Mouse (Mus musculus) olfactory bulb, adult 2 months (tissue): ENCODE data around the gene Efcab2. TPM values are rescaled to one million over a fixed set of nuclear protein-coding genes. Genes with fewer than 3 reads are reported as not detected.

Experiments
- H3K27ac ChIP-seq: fragments of 200-500 bp; 2 replicates; pipeline ENCODE4 v1.5.1; 2012; ENCODE audit warnings: low read depth, low read length; ENCODE audit not compliant: insufficient read depth
- H3K4me1 ChIP-seq: fragments of 200-500 bp; 2 replicates; pipeline ENCODE4 v1.6.1; 2012; ENCODE audit warnings: low read length; ENCODE audit not compliant: control insufficient read depth, insufficient read depth
- H3K4me3 ChIP-seq: fragments of 200-500 bp; 2 replicates; pipeline ENCODE4 v1.5.1; 2012; ENCODE audit warnings: mild to moderate bottlenecking, low read depth, low read length, moderate library complexity; ENCODE audit not compliant: insufficient read depth
- CTCF ChIP-seq: fragments of 200-500 bp; IDR thresholded peaks from 2 replicates; pipeline ENCODE4 v1.5.1; 2012; ENCODE audit warnings: low read depth, mild to moderate bottlenecking, low read length, moderate library complexity; ENCODE audit not compliant: insufficient read depth
- POLR2A ChIP-seq: fragments of 200-500 bp; IDR thresholded peaks from 2 replicates; pipeline ENCODE4 v1.6.1; 2012; ENCODE audit warnings: mild to moderate bottlenecking, low read depth, low read length, moderate library complexity; ENCODE audit not compliant: insufficient read depth
- WGBS: fragments of 180-500 bp; shearing (Covaris S2); methylation state at CpG from one replicate; pipeline ENCODE4 v1.1.7; 2018; 5-methylcytosine and 5-hydroxymethylcytosine counted together
- polyA plus RNA-seq: library from polyadenylated mRNA; stranded (reverse); fragments of >200 nt; gene quantifications from 2 replicates; pipeline ENCODE4 v1.2.4, GENCODE M21; 2012; ENCODE audit warnings: low replicate concordance; ENCODE audit not compliant: missing spikeins, insufficient read depth, insufficient read length

The Efcab2 gene
- polyA plus RNA-seq, 1 experiment = not detected

DNA sequence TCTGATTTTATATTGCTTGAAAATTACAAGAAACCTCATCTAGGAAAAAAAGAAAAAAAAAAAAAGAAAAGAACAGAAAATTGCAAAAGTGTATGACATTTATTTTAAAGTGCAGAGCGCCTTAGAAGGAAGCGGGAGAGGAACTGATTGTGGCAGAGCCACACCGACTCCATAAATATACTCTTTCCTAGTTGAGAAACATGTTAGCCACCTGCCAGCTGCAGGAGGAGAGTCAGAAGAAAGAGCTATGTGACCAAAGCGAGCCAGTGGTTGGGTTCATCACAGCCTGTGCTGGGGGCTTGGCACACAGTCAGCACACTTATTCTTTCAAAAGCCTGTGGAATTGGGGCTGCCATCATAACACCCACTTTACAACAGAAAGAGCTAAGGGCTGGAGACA, 33.2 kb upstream of the Efcab2 start:
- no peak overlapping the region for H3K27ac ChIP-seq
- no peak for TF ChIP-seq CTCF
- TF ChIP-seq POLR2A = no peak
- no peak overlapping the region for H3K4me3 ChIP-seq
- WGBS = 70% methylated on average over 4 of the region's 4 CpGs
- peaks cover 4% of the 10 kb centered on the region; the same call in 1 of the 2 replicates for H3K4me1 ChIP-seq

DNA sequence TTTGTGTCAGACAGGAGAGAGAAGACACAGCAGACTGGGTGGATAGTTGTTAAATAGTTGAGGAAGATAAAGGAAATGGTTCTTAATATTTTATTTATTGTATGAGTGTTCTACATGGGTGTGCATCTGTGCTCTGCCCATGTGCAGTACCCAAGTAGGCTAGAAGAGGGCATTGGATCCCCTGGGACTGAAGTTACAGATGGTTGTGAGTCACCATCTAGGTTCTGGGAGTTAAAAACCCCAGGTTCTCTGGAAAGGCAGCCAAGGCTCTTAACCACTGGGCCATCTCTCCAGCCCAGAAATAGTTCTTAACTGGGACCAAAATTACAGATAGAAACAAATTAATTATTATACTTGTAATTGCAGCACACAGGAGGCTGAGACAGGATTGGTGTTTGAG, 30.5 kb upstream of the Efcab2 start:
- H3K4me3 ChIP-seq = no peak overlapping the region
- no peak overlapping the region for H3K27ac ChIP-seq
- H3K4me1 ChIP-seq = no peaks in the 10 kb centered on the region
- TF ChIP-seq CTCF = no peak
- no peak for TF ChIP-seq POLR2A

DNA sequence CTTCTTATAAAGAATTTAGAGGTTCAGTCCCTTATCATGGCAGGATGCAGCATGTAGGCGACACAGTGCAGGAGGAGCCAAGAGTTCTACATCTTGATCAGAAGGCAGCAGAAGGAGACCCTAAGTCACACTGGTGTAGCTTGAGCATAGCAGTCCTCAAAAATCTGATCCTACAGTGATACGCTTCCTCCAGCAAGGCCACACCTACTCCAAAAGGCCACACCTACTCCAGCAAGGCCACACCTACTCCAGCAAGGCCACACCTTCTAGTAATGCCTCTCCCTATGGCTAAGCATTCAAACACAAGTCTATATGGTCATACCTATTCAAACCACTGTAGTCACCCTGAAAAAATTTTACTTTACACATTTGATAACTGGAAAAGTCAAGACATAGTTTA, 29.8 kb upstream of the Efcab2 start:
- TF ChIP-seq POLR2A = no peak
- TF ChIP-seq CTCF = no peak
- WGBS = 92% methylated on average over 2 of the region's 2 CpGs
- H3K4me3 ChIP-seq = no peak overlapping the region
- H3K27ac ChIP-seq = no peak overlapping the region
- H3K4me1 ChIP-seq = no peaks in the 10 kb centered on the region

DNA sequence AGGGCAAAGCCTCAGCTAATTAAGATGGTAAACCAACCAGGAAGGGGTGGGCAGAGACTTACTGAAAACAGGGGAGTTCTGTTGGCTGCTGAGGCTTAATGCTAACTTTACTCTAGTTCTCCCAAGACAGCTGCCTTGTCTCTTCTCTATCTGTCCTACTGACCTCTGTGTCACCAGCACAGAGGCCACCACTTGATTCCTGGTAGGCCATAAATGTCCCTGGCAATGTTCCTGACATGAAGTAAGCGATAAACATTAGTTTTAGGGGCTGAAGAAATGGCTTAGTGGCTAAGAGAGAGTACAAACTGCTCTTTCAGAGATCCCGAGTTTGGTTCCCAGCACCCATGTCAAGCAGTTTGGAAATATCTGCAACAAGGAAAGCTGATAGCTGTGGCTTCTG, 29.0 kb upstream of the Efcab2 start:
- 81% methylated on average over 2 of the region's 2 CpGs for WGBS
- Histone ChIP-seq H3K4me3 (no peak overlapping the region), H3K27ac (no peak overlapping the region), H3K4me1 (no peaks in the 10 kb centered on the region)
- no peak for TF ChIP-seq POLR2A
- TF ChIP-seq CTCF = no peak

DNA sequence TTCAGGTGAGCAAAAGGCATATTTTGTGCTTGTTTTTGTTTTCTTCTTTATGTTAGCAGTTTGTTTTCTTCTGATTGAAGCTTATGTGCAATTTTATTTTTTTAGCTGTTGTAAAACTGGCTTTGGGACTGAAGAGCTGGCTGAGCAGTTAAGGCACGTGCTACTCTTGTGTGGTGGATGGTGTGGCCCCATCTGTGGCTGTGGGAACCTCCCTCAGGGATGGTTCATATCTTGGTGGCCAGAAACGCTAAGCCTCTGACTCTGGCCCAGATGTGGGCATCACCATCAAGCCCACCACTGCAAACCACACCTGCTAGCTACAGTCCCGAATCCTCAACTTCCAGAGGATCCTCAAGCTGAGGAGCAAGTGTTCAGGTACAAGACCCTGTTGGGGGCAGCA, 27.8 kb upstream of the Efcab2 start:
- 88% methylated on average over 3 of the region's 3 CpGs for WGBS
- TF ChIP-seq POLR2A = no peak
- TF ChIP-seq CTCF = no peak
- no peak overlapping the region for H3K4me3 ChIP-seq
- no peaks in the 10 kb centered on the region for H3K4me1 ChIP-seq
- H3K27ac ChIP-seq = no peak overlapping the region

DNA sequence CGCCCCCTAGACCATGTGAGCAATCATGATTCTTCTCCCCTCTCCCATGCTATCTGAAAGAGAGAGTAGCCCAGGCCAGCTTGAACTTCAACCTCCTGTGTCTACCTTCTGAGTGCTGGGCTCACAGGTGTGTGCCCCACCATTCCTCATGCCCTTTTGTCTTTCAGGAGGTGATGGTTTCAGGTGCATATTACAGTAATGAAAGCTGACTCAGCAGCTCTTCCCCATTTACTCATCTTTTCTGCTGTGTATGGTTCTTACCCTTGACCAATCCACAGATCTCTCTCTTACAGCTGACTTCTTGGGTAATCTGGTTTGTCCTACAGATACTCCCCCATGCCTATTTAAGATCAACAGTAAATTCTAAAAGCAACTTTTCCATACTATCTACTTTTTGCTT, 26.7 kb upstream of the Efcab2 start:
- 100% methylated on average over 1 of the region's 1 CpGs for WGBS
- Histone ChIP-seq H3K27ac (no peak overlapping the region), H3K4me3 (no peak overlapping the region), H3K4me1 (no peaks in the 10 kb centered on the region)
- TF ChIP-seq CTCF (no peak), POLR2A (no peak)

DNA sequence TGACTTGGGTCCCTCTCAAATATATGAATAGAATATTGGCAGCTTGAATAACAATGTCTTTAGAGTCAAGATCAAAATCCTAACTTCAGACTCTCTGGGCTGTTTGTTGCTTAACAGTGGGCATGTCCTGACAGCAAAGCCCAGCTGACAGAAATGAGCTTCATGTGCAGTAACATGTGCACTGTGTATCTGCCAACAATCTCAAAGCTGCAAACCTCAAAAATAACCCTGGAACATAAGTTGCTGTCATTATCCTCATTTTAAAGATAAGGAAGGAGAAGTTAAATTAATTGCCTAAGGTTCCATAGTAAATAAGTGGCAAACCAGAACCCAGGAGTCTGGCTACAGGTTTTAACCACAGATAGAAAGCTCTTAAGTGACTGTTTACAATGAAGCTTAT, 23.7 kb upstream of the Efcab2 start:
- no peak overlapping the region for H3K27ac ChIP-seq
- H3K4me3 ChIP-seq = no peak overlapping the region
- no peaks in the 10 kb centered on the region for H3K4me1 ChIP-seq
- TF ChIP-seq CTCF (no peak), POLR2A (no peak)

DNA sequence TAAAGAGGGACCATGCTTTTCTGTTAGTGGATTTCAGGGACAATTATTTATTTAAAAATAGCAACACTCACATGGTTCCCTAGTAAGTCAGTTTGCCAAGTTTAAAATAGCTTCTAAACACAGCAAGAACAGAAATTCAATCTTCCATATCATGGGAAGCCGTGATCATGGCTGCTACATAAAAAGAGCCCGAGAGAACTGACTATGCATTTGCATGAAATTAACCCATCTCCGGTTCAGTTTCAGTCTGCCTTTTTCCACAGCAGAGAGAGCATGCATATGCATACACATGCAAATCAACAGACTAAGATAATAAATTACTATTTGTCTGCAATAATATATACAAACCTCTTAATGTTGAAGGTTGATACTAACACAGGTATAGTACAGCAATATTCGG, 17.1 kb upstream of the Efcab2 start:
- Histone ChIP-seq H3K4me3 (no peak overlapping the region), H3K27ac (no peak overlapping the region), H3K4me1 (no peaks in the 10 kb centered on the region)
- TF ChIP-seq CTCF (no peak), POLR2A (no peak)
- WGBS = 36% methylated on average over 4 of the region's 4 CpGs

DNA sequence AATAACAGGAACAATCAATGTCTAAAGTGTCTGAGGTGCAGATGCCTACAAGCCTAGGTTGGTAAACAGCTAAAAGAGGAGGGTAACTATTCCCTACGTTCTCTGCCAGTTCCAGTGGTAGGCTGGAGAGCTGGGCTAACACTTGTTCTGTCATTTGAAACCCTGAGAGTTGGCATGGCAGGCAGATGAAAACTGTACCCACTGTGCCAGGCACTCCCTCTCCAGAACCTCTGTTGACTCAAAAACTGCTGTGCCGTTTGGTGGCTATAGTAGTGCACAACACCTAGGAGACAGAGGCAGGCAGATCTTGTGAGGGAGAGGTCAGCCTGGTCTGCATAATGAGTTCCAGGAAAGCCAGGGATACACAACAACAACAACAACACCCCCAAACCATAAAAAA, 16.5 kb upstream of the Efcab2 start:
- Histone ChIP-seq H3K4me1 (no peaks in the 10 kb centered on the region), H3K27ac (no peak overlapping the region), H3K4me3 (no peak overlapping the region)
- WGBS = 44% methylated on average over 2 of the region's 2 CpGs
- TF ChIP-seq CTCF = no peak
- TF ChIP-seq POLR2A = no peak

DNA sequence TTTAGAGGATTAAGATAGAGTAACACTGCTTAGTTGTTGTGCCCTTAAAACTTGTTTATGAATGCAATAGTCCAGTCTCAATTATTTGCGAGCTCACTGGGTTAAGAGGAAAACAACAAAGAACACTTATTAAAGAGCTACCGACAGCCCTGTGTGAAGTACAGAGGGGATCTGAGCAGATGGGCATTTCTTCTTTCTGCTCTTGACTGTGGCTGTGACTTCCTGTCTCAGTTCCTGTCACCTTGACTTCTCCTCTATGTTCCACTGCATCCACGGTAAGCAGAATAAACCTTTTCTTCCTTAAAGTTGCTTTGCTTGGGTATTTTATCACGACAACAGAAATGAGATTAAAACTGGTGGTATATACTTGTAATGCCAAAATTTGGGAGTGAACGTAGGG, 12.9 kb upstream of the Efcab2 start:
- WGBS = 73% methylated on average over 5 of the region's 5 CpGs
- no peak overlapping the region for H3K27ac ChIP-seq
- TF ChIP-seq CTCF (no peak), POLR2A (no peak)
- no peak overlapping the region for H3K4me3 ChIP-seq
- H3K4me1 ChIP-seq = no peaks in the 10 kb centered on the region
